Mouse (Mus musculus): ENCODE results near the gene Gm49510. TPM values are rescaled to one million over a fixed set of nuclear protein-coding genes. Genes with fewer than 3 reads are reported as not detected.
A peak's percentile ranks its signal among the peaks of the same experiment; 100 is the strongest.

Gene Gm49510
- polyA plus RNA-seq, 1 experiment from 2014 or later = 0.22 TPM

- no peak overlapping the region for H3K27ac ChIP-seq (ENCODE audit: low read length)
- no peak for ATAC-seq (ENCODE audit: low read depth)
- no peaks in the 10 kb centered on the region for H3K9me3 ChIP-seq (replicated peaks; ENCODE audit: control insufficient read depth, low read length)
- H3K4me3 ChIP-seq (ENCODE audit: low read depth, low read length) = no peak overlapping the region
- no peak overlapping the region for H3K4me2 ChIP-seq (ENCODE audit: low read depth, low read length)
- H3K4me1 ChIP-seq (ENCODE audit: control insufficient read depth, low read depth, low read length) = peaks cover 5% of the 10 kb centered on the region
- no peak overlapping the region for H3K9ac ChIP-seq (ENCODE audit: low read depth, low read length)
- 49% methylated on average over 5 of the region's 5 CpGs for WGBS (ENCODE audit: insufficient replicate concordance)
- no peaks in the 10 kb centered on the region for H3K36me3 ChIP-seq (ENCODE audit: control insufficient read depth, insufficient read depth)
- H3K27me3 ChIP-seq (ENCODE audit: control insufficient read depth, insufficient read depth, low read depth, low read length) = no peaks in the 10 kb centered on the region
These were observed 37.2 kb upstream of the Gm49510 start for GRCm38 (mm10) chr15:78862280-78862679.

- Histone ChIP-seq H3K9ac (ENCODE audit: low read depth, low read length) (no peak overlapping the region), H3K27me3 (ENCODE audit: control insufficient read depth, insufficient read depth, low read depth, low read length) (no peaks in the 10 kb centered on the region), H3K4me3 (ENCODE audit: low read depth, low read length) (no peak overlapping the region), H3K9me3 (replicated peaks; ENCODE audit: control insufficient read depth, low read length) (no peaks in the 10 kb centered on the region), H3K36me3 (ENCODE audit: control insufficient read depth, insufficient read depth) (no peaks in the 10 kb centered on the region), H3K4me2 (ENCODE audit: low read depth, low read length) (no peak overlapping the region), H3K27ac (ENCODE audit: low read length) (no peak overlapping the region), H3K4me1 (ENCODE audit: control insufficient read depth, low read depth, low read length) (peaks cover 5% of the 10 kb centered on the region)
- 55% methylated on average over 2 of the region's 2 CpGs for WGBS (ENCODE audit: insufficient replicate concordance)
- ATAC-seq (ENCODE audit: low read depth) = no peak
These were observed 36.3 kb upstream of the Gm49510 start for GRCm38 (mm10) chr15:78863154-78863553.

DNA sequence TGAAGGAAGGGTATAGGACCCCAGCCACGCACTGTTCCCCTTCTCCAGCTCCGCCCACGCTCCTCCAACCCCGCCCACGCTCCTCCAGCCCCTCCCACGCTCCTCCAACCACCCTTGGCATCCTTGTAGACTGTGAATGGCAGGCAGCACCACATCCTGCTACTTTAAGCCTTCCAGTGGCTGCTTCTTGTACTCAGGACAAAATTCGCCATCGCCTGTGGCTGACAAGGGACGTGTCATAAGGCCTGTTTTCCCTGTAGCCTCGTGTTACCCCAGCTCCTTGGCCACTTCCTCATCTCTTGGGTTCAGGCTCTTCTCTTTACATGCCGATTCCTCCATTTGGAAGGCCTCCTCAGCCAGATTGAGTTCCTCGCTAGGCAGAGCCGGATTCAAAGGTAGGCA is 35.6 kb upstream of the Gm49510 start:
- WGBS (ENCODE audit: insufficient replicate concordance) = 23% methylated on average over 13 of the region's 13 CpGs
- Histone ChIP-seq H3K36me3 (ENCODE audit: control insufficient read depth, insufficient read depth) (no peaks in the 10 kb centered on the region), H3K9me3 (replicated peaks; ENCODE audit: control insufficient read depth, low read length) (no peaks in the 10 kb centered on the region), H3K4me1 (ENCODE audit: control insufficient read depth, low read depth, low read length) (peaks cover 5% of the 10 kb centered on the region), H3K27ac (ENCODE audit: low read length) (no peak overlapping the region), H3K4me3 (ENCODE audit: low read depth, low read length) (no peak overlapping the region), H3K27me3 (ENCODE audit: control insufficient read depth, insufficient read depth, low read depth, low read length) (no peaks in the 10 kb centered on the region), H3K9ac (ENCODE audit: low read depth, low read length) (no peak overlapping the region), H3K4me2 (ENCODE audit: low read depth, low read length) (no peak overlapping the region)
- 0 out of 2 replicates have a peak, but pooled peaks have one; percentile 22 for ATAC-seq (ENCODE audit: low read depth)

GRCm38 (mm10) chr15:78868398-78868797 is 31.1 kb upstream of the Gm49510 start:
- no peaks in the 10 kb centered on the region for H3K9me3 ChIP-seq (replicated peaks; ENCODE audit: control insufficient read depth, low read length)
- H3K4me3 ChIP-seq (ENCODE audit: low read depth, low read length) = no peak overlapping the region
- no peak overlapping the region for H3K27ac ChIP-seq (ENCODE audit: low read length)
- WGBS (ENCODE audit: insufficient replicate concordance) = 52% methylated on average over 9 of the region's 9 CpGs
- no peaks in the 10 kb centered on the region for H3K4me1 ChIP-seq (ENCODE audit: control insufficient read depth, low read depth, low read length)
- peak; percentile 35; the same call in 1 of the 2 replicates for ATAC-seq (ENCODE audit: low read depth)
- H3K4me2 ChIP-seq (ENCODE audit: low read depth, low read length) = no peak overlapping the region
- H3K27me3 ChIP-seq (ENCODE audit: control insufficient read depth, insufficient read depth, low read depth, low read length) = no peaks in the 10 kb centered on the region
- no peak overlapping the region for H3K9ac ChIP-seq (ENCODE audit: low read depth, low read length)
- no peaks in the 10 kb centered on the region for H3K36me3 ChIP-seq (ENCODE audit: control insufficient read depth, insufficient read depth)

DNA sequence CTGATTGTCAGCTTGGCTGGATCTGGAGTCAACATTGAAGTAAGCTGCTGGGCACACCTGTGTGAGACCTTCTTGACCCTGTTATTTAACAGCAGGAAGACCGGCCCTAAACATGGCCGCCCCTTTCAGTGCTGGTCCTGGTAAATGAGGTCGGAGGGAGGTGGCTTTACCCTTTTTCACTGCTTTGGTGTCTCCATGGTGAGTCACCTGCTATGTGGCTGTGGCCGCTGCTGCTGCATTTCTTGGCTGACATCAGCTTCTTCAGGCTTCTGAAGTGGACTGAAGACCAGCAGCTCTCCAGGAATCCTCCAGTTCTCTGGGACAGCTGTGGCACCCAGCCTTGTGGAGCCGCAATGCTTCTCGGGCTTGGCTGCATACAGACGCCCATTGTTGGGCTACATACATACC is 30.6 kb upstream of the Gm49510 start:
- ATAC-seq (ENCODE audit: low read depth) = no peak
- Histone ChIP-seq H3K4me2 (ENCODE audit: low read depth, low read length) (no peak overlapping the region), H3K4me1 (ENCODE audit: control insufficient read depth, low read depth, low read length) (no peaks in the 10 kb centered on the region), H3K4me3 (ENCODE audit: low read depth, low read length) (no peak overlapping the region), H3K27ac (ENCODE audit: low read length) (no peak overlapping the region), H3K9me3 (replicated peaks; ENCODE audit: control insufficient read depth, low read length) (no peaks in the 10 kb centered on the region), H3K36me3 (ENCODE audit: control insufficient read depth, insufficient read depth) (no peaks in the 10 kb centered on the region), H3K27me3 (ENCODE audit: control insufficient read depth, insufficient read depth, low read depth, low read length) (no peaks in the 10 kb centered on the region), H3K9ac (ENCODE audit: low read depth, low read length) (no peak overlapping the region)
- 71% methylated on average over 7 of the region's 7 CpGs for WGBS (ENCODE audit: insufficient replicate concordance)

DNA sequence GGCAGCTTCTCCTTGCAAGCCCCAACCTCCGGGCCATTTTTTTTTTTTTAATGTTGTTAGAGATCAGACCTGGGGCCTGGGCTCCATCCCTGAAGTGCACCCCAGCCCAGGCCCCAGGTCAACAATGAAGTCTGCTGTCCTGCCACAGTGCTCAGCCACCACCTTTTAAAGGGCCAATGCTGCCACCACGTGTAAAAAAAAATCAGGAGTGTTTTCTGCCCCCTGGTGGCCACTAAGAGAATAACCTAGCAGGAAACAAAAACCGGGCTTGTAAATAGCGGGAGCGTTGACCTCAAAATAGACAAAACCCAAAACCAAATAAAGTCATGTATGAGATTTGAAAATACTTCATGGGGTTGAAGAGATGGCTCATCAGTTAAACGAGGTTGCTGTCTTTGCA is 29.7 kb upstream of the Gm49510 start:
- WGBS (ENCODE audit: insufficient replicate concordance) = 15% methylated on average over 6 of the region's 6 CpGs
- Histone ChIP-seq H3K4me3 (ENCODE audit: low read depth, low read length) (no peak overlapping the region), H3K9ac (ENCODE audit: low read depth, low read length) (no peak overlapping the region), H3K9me3 (replicated peaks; ENCODE audit: control insufficient read depth, low read length) (no peaks in the 10 kb centered on the region), H3K4me1 (ENCODE audit: control insufficient read depth, low read depth, low read length) (no peaks in the 10 kb centered on the region), H3K27me3 (ENCODE audit: control insufficient read depth, insufficient read depth, low read depth, low read length) (no peaks in the 10 kb centered on the region), H3K36me3 (ENCODE audit: control insufficient read depth, insufficient read depth) (no peaks in the 10 kb centered on the region), H3K27ac (ENCODE audit: low read length) (no peak overlapping the region), H3K4me2 (ENCODE audit: low read depth, low read length) (no peak overlapping the region)
- ATAC-seq (ENCODE audit: low read depth) = no peak

DNA sequence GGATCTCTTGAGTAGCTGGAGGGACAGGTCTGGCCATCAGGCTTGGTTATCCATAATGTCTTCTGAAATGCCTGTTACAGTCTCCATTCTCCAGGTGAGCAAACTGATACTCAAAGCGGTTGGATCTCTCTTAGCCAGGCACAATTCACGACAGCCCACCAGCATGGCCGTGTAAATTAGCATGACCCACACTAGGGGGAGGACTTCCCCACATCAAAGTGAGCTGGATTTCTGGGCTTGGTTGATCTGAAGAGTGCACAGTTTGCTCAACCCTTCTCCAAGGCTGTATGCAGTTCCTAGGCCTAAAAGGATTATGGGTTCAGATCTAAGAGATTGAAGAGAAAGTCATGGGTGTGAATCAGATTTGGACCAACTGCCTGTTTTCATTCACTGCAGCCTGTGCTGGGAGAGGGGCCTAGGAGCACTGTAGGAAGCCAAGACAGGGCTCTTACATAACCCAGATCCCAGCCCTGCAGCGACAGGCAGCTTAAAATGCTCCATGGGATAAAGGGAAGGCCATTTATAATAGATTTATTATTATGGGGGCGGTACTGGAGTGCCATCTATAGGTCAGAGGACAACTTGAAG is 27.4 kb upstream of the Gm49510 start:
- 56% methylated on average over 5 of the region's 5 CpGs for WGBS (ENCODE audit: insufficient replicate concordance)

GRCm38 (mm10) chr15:78873803-78874435 is 25.5 kb upstream of the Gm49510 start:
- WGBS (ENCODE audit: insufficient replicate concordance) = 59% methylated on average over 13 of the region's 13 CpGs
- no peaks in the 10 kb centered on the region for H3K27me3 ChIP-seq (ENCODE audit: control insufficient read depth, insufficient read depth, low read depth, low read length)
- H3K4me3 ChIP-seq (ENCODE audit: low read depth, low read length) = no peak overlapping the region
- peaks cover 20% of the 10 kb centered on the region for H3K4me1 ChIP-seq (ENCODE audit: control insufficient read depth, low read depth, low read length)
- no peaks in the 10 kb centered on the region for H3K36me3 ChIP-seq (ENCODE audit: control insufficient read depth, insufficient read depth)
- no peak overlapping the region for H3K27ac ChIP-seq (ENCODE audit: low read length)
- no peak for ATAC-seq (ENCODE audit: low read depth)
- no peak overlapping the region for H3K4me2 ChIP-seq (ENCODE audit: low read depth, low read length)
- no peaks in the 10 kb centered on the region for H3K9me3 ChIP-seq (replicated peaks; ENCODE audit: control insufficient read depth, low read length)
- no peak overlapping the region for H3K9ac ChIP-seq (ENCODE audit: low read depth, low read length)

More for the DNA sequence above, 27.4 kb upstream of the Gm49510 start:
- Histone ChIP-seq H3K4me1 (ENCODE audit: control insufficient read depth, low read depth, low read length) (peaks cover 12% of the 10 kb centered on the region), H3K36me3 (ENCODE audit: control insufficient read depth, insufficient read depth) (no peaks in the 10 kb centered on the region), H3K27ac (ENCODE audit: low read length) (no peak overlapping the region), H3K9ac (ENCODE audit: low read depth, low read length) (no peak overlapping the region), H3K9me3 (replicated peaks; ENCODE audit: control insufficient read depth, low read length) (no peaks in the 10 kb centered on the region), H3K27me3 (ENCODE audit: control insufficient read depth, insufficient read depth, low read depth, low read length) (no peaks in the 10 kb centered on the region), H3K4me2 (ENCODE audit: low read depth, low read length) (no peak overlapping the region), H3K4me3 (ENCODE audit: low read depth, low read length) (no peak overlapping the region)
- no peak for ATAC-seq (ENCODE audit: low read depth)

- no peak for ATAC-seq (ENCODE audit: low read depth)
- WGBS (ENCODE audit: insufficient replicate concordance) = 66% methylated on average over 8 of the region's 8 CpGs
- H3K4me1 ChIP-seq (ENCODE audit: control insufficient read depth, low read depth, low read length) = peaks cover 25% of the 10 kb centered on the region
These were observed 24.5 kb upstream of the Gm49510 start for GRCm38 (mm10) chr15:78874989-78875388.

More at GRCm38 (mm10) chr15:78874989-78875388, 24.5 kb upstream of the Gm49510 start:
- Histone ChIP-seq H3K4me3 (ENCODE audit: low read depth, low read length) (no peak overlapping the region), H3K27ac (ENCODE audit: low read length) (no peak overlapping the region), H3K4me2 (ENCODE audit: low read depth, low read length) (no peak overlapping the region), H3K9ac (ENCODE audit: low read depth, low read length) (no peak overlapping the region), H3K27me3 (ENCODE audit: control insufficient read depth, insufficient read depth, low read depth, low read length) (no peaks in the 10 kb centered on the region), H3K9me3 (replicated peaks; ENCODE audit: control insufficient read depth, low read length) (no peaks in the 10 kb centered on the region), H3K36me3 (ENCODE audit: control insufficient read depth, insufficient read depth) (no peaks in the 10 kb centered on the region)

Data from liver, embryonic 16.5 days (tissue).